Mouse (Mus musculus): ENCODE results near the gene Gm20696. TPM values are rescaled to one million over a fixed set of nuclear protein-coding genes. Genes with fewer than 3 reads are reported as not detected.

Gene Gm20696
- polyA plus RNA-seq, 1 experiment from 2014 or later: 3.9 TPM

DNA sequence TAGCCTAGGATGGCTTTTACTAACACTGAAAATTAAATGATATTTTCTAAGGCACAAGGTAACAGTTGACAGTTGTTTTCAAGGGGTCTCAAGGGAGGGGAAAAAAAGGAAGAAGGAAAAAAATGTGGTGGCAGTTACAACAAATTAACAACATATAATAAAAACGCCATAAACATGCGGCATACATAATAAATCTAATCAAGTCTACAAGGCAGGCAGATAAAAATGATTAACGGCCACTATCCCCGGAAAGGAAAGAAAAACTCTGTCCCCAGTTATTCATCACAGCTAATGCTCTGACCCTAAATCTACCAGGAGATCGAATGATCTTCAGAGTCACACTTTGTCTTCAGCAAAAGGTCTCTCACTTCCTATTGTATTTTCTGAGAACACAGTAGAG lies 330.4 kb downstream of the Gm20696 start:
- H3K9me3 ChIP-seq (replicated peaks): no peaks in the 10 kb centered on the region
- no peaks in the 10 kb centered on the region for H3K36me3 ChIP-seq (ENCODE audit: poor library complexity, severe bottlenecking)
- WGBS: 65% methylated on average over 5 of the region's 5 CpGs
- no peak for ATAC-seq
- no peak overlapping the region for H3K4me2 ChIP-seq
- no peak overlapping the region for H3K27ac ChIP-seq
- no peaks in the 10 kb centered on the region for H3K27me3 ChIP-seq
- no peak overlapping the region for H3K4me3 ChIP-seq
- no peaks in the 10 kb centered on the region for H3K4me1 ChIP-seq
- no peak overlapping the region for H3K9ac ChIP-seq

DNA sequence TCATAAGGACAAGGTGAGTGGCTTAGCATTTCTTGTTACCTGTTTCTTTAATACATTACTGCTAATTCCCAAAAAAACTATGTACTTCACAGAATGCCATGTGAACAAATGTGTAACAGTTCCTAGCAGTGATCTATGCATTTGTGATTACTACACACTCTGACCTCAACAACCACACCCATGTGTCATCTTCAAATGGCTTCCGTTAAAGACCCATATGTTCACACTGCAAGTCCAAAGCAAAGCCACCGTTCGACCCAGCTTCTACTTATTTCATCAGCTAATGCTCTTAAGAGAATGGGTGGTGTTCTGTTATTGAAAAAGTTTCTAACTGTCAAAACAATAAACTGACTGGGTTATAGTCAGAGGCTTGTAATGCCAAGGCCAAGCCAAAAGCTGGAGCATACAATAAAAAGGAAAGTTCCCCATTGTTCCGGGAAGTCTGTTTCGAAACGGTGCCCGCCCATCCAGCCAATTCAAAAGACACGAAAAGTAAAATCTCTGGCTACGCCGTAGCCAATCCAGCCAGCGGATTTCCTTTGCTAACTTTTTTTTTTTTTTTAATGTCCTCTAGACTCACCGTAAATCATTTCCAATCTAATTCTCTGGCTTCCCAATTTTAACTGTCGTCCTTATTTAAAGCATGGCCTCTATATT lies 331.3 kb downstream of the Gm20696 start:
- H3K4me3 ChIP-seq: no peak overlapping the region
- no peaks in the 10 kb centered on the region for H3K9me3 ChIP-seq (replicated peaks)
- H3K27me3 ChIP-seq: no peaks in the 10 kb centered on the region
- no peak overlapping the region for H3K9ac ChIP-seq
- no peak overlapping the region for H3K27ac ChIP-seq
- H3K4me1 ChIP-seq: no peaks in the 10 kb centered on the region
- WGBS: 72% methylated on average over 13 of the region's 13 CpGs
- H3K36me3 ChIP-seq (ENCODE audit: poor library complexity, severe bottlenecking): no peaks in the 10 kb centered on the region
- no peak overlapping the region for H3K4me2 ChIP-seq
- no peak for ATAC-seq

DNA sequence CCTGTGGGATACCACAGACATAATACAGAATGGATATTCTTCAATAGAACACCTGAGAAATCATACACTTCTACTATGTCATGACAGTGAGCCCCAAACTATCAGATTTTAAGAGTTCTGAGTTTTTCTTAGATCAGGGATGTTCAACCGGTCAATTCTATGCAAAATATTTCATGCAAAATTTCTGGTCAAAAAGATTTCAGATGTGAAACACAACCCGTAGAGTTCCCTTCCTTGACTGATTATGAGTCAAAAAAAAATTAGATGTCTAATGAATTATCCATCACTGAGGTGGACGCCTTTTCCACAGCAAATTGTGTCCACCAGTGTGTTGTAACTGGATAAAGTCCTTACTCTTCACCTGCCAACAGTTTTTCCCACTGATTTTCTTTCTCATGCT lies 332.3 kb downstream of the Gm20696 start:
- WGBS: 96% methylated on average over 3 of the region's 3 CpGs
- Histone ChIP-seq H3K4me1 (peaks cover 4% of the 10 kb centered on the region; the same call in 1 of the 2 replicates), H3K36me3 (ENCODE audit: poor library complexity, severe bottlenecking) (no peaks in the 10 kb centered on the region), H3K9ac (no peak overlapping the region), H3K27ac (no peak overlapping the region), H3K27me3 (no peaks in the 10 kb centered on the region), H3K4me2 (no peak overlapping the region), H3K4me3 (no peak overlapping the region), H3K9me3 (replicated peaks) (no peaks in the 10 kb centered on the region)
- ATAC-seq: no peak

DNA sequence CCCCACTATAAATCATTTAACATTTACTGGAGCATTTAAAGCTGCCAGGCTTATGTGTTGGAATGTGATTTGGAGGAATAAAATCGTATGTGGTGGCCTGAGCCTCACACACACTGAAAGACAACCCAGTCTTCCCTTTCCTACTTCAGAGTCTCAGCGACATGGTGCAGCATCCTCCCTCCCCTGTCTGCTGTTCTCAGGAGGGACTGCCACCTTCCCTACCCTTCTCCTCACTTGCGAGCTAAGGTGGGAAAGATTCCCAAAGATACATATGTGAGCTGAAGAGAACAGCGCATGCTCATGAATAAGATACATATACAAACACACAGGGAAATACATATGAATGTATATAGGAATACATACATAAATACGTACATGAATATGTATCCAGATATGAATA lies 333.5 kb downstream of the Gm20696 start:
- 90% methylated on average over 5 of the region's 5 CpGs for WGBS
- peak; percentile 33; the same call in 1 of the 2 replicates for ATAC-seq
- H3K9me3 ChIP-seq (replicated peaks): no peaks in the 10 kb centered on the region
- peaks cover 6% of the 10 kb centered on the region; the same call in 1 of the 2 replicates for H3K4me1 ChIP-seq
- no peak overlapping the region for H3K27ac ChIP-seq
- H3K36me3 ChIP-seq (ENCODE audit: poor library complexity, severe bottlenecking): no peaks in the 10 kb centered on the region
- no peak overlapping the region for H3K4me3 ChIP-seq
- H3K9ac ChIP-seq: no peak overlapping the region
- H3K4me2 ChIP-seq: no peak overlapping the region
- no peaks in the 10 kb centered on the region for H3K27me3 ChIP-seq

DNA sequence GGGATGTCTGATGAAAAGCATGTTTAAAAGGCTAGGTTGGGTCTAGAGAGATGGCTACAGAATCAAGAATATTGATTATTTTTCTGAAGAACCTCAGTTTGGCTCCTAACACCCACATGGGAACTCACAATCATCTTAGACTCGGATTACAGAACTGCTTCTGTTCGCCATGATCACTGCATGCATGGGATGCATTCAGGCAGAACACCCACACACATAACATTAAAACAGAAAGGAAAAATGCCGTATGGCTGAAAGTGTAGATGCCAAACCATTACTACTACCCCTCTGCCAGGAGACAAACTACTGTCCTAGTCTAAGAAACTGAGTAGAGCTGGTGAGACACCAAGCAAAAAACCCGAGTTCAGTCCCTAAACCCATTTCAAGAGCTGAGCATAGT lies 336.4 kb downstream of the Gm20696 start:
- Histone ChIP-seq H3K9me3 (replicated peaks) (no peaks in the 10 kb centered on the region), H3K9ac (no peak overlapping the region), H3K4me1 (peaks cover 6% of the 10 kb centered on the region; the same call in 1 of the 2 replicates), H3K36me3 (ENCODE audit: poor library complexity, severe bottlenecking) (no peaks in the 10 kb centered on the region), H3K4me2 (no peak overlapping the region), H3K27ac (no peak overlapping the region), H3K4me3 (no peak overlapping the region), H3K27me3 (no peaks in the 10 kb centered on the region)
- WGBS: 89% methylated on average over 4 of the region's 4 CpGs
- no peak for ATAC-seq

DNA sequence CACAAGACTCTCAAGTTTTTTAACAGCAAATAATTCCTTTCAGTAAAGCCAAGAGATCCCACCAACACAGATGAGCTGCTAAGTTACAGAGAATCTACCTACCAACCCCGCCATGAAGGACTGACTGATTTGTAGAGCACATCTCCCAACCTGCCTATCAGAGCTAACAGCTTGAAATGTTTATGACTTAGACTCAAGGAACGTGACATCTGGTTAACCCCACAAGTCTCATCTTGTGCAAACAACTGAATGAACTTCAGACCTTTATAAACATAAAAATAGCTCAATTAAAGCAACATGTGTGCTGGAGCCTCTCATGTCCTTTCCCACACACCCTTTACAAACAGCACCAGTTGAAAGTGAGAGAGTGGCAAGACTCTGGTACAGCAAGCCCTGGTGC lies 338.0 kb downstream of the Gm20696 start:
- WGBS: 87% methylated on average over 2 of the region's 2 CpGs
- Histone ChIP-seq H3K9ac (no peak overlapping the region), H3K36me3 (ENCODE audit: poor library complexity, severe bottlenecking) (no peaks in the 10 kb centered on the region), H3K4me1 (peaks cover 6% of the 10 kb centered on the region; the same call in 1 of the 2 replicates), H3K4me2 (no peak overlapping the region), H3K9me3 (replicated peaks) (no peaks in the 10 kb centered on the region), H3K4me3 (no peak overlapping the region), H3K27me3 (no peaks in the 10 kb centered on the region), H3K27ac (no peak overlapping the region)
- ATAC-seq: no peak

DNA sequence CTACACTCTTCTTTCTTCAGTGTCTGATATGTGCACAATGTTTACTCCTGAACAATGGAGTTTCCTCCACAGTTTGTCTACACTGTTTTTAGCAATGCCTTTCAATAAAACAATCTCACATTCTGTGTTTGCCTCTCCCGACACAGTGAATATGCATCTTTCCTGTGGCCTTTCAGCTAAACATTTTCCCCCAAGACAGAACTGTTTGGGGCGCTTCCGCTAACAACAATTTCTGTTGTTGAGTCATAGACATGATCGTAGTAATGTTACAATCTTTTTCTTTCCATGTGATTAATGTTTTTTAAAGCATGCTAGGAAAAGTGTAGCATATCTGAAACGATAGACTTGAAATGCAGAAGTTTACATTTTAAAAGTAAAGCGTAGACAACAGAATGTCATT lies 338.5 kb downstream of the Gm20696 start:
- no peak for ATAC-seq
- Histone ChIP-seq H3K27me3 (no peaks in the 10 kb centered on the region), H3K9ac (no peak overlapping the region), H3K4me2 (no peak overlapping the region), H3K4me3 (no peak overlapping the region), H3K9me3 (replicated peaks) (no peaks in the 10 kb centered on the region), H3K4me1 (peaks cover 6% of the 10 kb centered on the region; the same call in 1 of the 2 replicates), H3K27ac (no peak overlapping the region), H3K36me3 (ENCODE audit: poor library complexity, severe bottlenecking) (no peaks in the 10 kb centered on the region)
- WGBS: 95% methylated on average over 6 of the region's 6 CpGs

DNA sequence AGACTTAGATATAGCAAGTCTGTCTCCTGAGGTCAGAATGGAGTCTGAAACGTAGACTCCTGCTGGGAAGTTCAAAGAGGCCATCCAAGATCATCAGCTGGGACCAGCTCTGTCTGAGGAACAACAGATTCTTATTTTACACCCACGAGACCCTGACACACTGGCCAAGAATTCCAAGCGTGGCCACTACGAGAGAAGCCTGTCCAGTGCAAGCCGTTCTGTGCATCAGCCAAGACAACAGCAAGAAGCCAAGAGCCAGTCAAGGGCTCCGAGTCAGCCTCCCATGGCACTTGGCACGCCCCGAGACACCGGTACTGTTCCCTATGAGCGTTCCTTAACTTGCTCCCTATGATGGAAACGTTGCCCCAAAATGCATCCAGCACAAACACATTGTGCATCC lies 338.9 kb downstream of the Gm20696 start:
- H3K27me3 ChIP-seq: no peaks in the 10 kb centered on the region
- H3K4me1 ChIP-seq: peaks cover 6% of the 10 kb centered on the region; the same call in 1 of the 2 replicates
- H3K9ac ChIP-seq: no peak overlapping the region
- H3K4me2 ChIP-seq: no peak overlapping the region
- no peaks in the 10 kb centered on the region for H3K36me3 ChIP-seq (ENCODE audit: poor library complexity, severe bottlenecking)
- 92% methylated on average over 11 of the region's 11 CpGs for WGBS
- no peaks in the 10 kb centered on the region for H3K9me3 ChIP-seq (replicated peaks)
- no peak overlapping the region for H3K4me3 ChIP-seq
- no peak overlapping the region for H3K27ac ChIP-seq
- no peak for ATAC-seq

DNA sequence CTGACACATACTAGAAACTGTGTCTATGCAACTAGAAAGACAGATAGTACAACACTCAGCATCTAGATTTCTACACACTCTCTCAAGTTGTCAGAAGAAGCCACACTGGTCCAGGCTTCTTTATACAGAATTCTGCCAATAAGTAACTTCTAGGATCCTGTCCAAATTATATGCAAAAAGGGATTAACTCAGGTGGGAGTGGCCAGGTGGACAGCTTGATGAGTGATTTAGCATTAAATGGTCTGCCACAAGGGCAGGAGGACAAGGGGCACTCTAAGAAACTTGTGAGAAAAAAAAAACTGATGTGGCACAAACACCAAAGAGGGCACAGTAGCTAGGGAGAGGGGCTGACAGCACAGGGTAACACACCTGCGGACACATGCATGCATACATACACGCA lies 340.7 kb downstream of the Gm20696 start:
- 95% methylated on average over 2 of the region's 2 CpGs for WGBS
- ATAC-seq: no peak
- H3K4me3 ChIP-seq: no peak overlapping the region

DNA sequence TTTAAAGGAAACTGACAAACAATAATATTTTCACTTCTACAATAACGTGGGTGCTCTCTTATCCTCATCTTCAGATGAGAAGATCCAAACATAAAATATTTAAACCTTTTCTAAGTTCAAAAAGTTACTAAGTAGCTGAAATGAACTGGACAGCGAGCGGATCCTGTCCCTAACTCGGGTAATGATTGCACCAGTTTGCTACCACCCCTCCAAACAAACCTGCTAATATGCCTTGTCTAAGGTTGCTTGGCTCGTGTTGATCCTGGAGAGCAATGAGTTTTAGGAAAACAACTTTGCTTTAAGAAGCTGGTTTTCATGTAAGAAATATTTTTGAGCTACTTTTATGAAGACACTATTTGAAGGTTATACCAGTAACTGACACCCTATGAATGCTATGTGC lies 341.1 kb downstream of the Gm20696 start:
- no peak for ATAC-seq
- no peaks in the 10 kb centered on the region for H3K27me3 ChIP-seq
- no peaks in the 10 kb centered on the region for H3K9me3 ChIP-seq (replicated peaks)
- no peak overlapping the region for H3K27ac ChIP-seq
- H3K36me3 ChIP-seq (ENCODE audit: poor library complexity, severe bottlenecking): no peaks in the 10 kb centered on the region
- no peak overlapping the region for H3K4me2 ChIP-seq
- H3K4me3 ChIP-seq: no peak overlapping the region
- H3K4me1 ChIP-seq: peaks cover 8% of the 10 kb centered on the region
- 92% methylated on average over 5 of the region's 5 CpGs for WGBS
- no peak overlapping the region for H3K9ac ChIP-seq

More for the DNA sequence above, 340.7 kb downstream of the Gm20696 start:
- no peak overlapping the region for H3K4me2 ChIP-seq
- H3K36me3 ChIP-seq (ENCODE audit: poor library complexity, severe bottlenecking): no peaks in the 10 kb centered on the region
- peaks cover 6% of the 10 kb centered on the region; the same call in 1 of the 2 replicates for H3K4me1 ChIP-seq
- H3K9me3 ChIP-seq (replicated peaks): no peaks in the 10 kb centered on the region
- H3K27me3 ChIP-seq: no peaks in the 10 kb centered on the region
- no peak overlapping the region for H3K27ac ChIP-seq
- H3K9ac ChIP-seq: no peak overlapping the region

DNA sequence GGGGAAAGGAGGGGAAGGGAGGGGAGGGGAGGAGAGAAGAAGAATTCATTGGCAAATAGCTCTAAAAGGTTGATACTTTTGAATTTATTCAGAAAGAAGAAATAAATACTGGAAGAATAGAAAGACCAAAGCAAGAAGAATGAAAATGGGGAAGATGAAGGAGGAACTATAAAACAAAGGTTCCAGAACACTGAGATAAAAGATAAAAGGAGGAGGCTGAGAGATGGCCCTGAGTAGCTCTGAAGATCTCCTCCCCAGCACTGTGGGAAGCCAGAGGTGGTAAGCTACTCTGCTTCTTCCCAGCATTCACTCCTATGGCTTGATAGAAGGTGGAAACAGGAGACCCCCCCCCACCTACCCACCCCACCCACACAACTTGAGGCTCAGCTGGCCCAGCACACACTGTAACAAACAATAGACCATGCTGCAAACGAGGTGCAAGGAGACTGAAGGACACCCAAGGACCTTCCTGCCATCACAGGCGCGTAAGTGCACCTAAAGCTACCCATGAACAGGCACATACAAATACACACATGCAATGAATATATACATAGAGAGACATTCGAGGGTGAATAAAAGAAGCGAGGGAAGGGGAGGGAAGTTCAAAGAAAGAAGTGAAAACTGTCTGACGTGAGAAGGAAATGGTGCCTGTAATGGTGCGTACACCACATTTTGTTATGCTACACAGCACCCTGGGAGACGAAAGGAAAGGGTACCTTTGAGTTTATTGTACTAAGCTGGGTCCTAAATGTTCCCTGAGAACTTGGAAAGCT lies 344.3 kb downstream of the Gm20696 start:
- WGBS: 78% methylated on average over 8 of the region's 8 CpGs
- ATAC-seq: no peak
- H3K36me3 ChIP-seq (ENCODE audit: poor library complexity, severe bottlenecking): no peaks in the 10 kb centered on the region
- H3K4me1 ChIP-seq: peaks cover 12% of the 10 kb centered on the region
- H3K4me2 ChIP-seq: no peak overlapping the region
- no peak overlapping the region for H3K27ac ChIP-seq
- H3K9ac ChIP-seq: no peak overlapping the region
- no peaks in the 10 kb centered on the region for H3K9me3 ChIP-seq (replicated peaks)
- H3K27me3 ChIP-seq: no peaks in the 10 kb centered on the region
- H3K4me3 ChIP-seq: no peak overlapping the region

DNA sequence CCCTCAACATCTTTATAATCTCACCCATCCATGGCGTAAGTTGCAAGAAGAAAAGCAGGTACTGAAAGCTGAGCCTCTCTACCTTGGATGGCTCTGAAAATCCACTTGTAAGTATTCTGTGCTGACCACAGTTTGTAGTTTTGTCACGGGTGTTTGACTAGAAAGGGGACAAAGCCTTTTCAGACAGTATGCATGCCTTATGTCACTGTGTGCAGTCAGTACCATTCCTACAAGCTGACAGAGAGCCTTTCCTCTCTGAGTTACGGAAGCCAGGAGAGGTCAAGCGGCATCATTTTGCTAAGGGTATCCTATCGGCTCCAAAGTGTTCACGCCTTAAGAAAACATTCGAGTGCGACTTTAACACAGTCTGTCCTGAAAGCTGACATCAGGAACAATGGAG lies 346.2 kb downstream of the Gm20696 start:
- Histone ChIP-seq H3K36me3 (ENCODE audit: poor library complexity, severe bottlenecking) (no peaks in the 10 kb centered on the region), H3K9ac (no peak overlapping the region), H3K27me3 (no peaks in the 10 kb centered on the region), H3K4me3 (no peak overlapping the region), H3K27ac (no peak overlapping the region), H3K9me3 (replicated peaks) (no peaks in the 10 kb centered on the region), H3K4me1 (peaks cover 16% of the 10 kb centered on the region), H3K4me2 (no peak overlapping the region)
- ATAC-seq: no peak
- WGBS: 73% methylated on average over 8 of the region's 8 CpGs
